Mouse (Mus musculus) inflammation-experienced regulatory T-cells, adult 6 months (primary cell): ENCODE data around the gene Arid1a. TPM values are rescaled to one million over a fixed set of nuclear protein-coding genes. Genes with fewer than 3 reads are reported as not detected.
"Not testable (repeated sequence)": the region's sequence is repeated elsewhere in the genome, so short reads cannot be mapped to it uniquely, and the experiment has no call there.

Source experiments
- ATAC-seq: one replicate; pipeline ENCODE4 v1.8.0; 2017
- polyA plus RNA-seq, 3 experiments: library from polyadenylated mRNA; unstranded; fragments of 100-300 nt; shearing (Covaris generic); gene quantifications; one replicate each; pipeline ENCODE4 v1.2.1; 2017

Gene Arid1a
- polyA plus RNA-seq, 3 experiments from 2014 or later = 56.9 to 94.8 (median 76.7) TPM

- no peak for ATAC-seq
Observed at GRCm38 (mm10) chr4:133674331-133674695, 82.3 kb downstream of the Arid1a start.

DNA sequence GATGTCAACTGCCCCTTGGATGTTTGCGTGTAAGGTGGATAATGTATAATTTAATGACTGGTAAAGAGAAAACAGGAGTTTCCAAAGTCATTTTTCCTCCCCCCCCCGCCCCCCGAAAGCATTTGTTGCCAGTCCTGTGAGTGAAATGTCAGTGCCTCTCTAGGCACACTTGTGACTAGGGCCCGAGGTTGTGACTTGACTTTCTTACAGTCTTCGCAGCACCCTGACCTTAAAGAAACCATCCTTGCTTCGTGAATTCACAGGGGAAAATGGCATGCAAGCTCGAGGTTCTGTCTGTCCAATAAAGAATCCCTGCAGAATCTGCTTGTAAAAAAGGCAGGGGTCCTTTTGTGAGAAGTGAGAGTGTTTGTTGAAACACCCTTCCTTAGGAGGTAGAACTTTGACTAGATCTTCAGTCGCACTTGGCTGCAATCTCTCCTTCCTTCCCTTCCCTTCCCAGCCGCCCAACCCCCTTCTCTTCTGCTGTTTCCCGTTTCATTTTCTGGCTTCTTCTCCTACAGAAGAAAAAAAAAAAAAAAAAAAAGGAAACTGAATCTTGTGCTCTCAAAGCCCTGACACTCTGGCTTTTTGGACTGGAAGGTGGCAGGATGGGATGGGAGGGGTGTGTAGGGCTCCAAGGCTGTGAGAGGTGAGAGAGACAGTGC, 82.8 kb downstream of the Arid1a start:
- no peak for ATAC-seq

DNA sequence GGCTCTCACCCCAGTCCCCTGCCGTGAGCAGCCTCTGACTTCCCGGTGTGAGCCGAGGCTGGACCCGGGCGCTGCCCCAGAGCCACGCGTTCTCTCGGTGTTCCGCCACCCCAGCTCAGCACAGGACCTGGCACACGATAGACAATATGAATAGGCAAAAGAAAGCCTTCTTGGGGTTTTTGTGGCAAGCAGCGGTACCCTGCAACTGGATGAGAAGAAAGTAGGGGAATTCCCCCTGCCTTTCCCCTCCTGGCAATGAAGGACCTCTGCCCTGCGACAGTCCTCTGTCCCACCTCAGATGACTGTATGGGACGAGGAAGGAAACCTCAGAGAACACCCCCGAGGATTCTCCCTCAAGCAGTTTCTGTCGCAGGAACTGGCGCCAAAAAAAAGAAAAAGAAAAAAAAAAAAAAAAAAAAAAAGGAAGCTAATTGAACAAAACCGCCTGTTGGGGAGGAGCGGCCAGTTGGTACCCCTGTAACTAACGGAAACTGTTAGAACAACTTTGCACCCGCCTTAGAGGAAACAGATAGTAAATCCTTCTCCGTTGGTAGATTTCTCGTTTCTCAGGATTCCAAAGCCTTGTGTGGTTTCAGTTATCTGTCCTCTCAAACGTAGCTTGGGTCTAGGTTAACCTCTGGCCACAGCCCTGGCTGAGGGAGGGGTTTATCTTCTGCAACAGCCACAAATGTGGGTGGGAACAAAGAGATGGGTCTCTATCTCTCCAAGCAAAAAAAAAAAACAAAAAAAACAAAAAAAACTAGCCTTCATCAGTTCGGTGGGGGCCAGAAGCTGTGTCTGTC, 83.5 kb downstream of the Arid1a start:
- ATAC-seq = peak; percentile 40

- peak; percentile 69 for ATAC-seq
Observed at GRCm38 (mm10) chr4:133671881-133672844, 84.4 kb downstream of the Arid1a start, which contains the start of gene Pigv. Gene Pigv (minus strand): TSS chr4:133672647.

DNA sequence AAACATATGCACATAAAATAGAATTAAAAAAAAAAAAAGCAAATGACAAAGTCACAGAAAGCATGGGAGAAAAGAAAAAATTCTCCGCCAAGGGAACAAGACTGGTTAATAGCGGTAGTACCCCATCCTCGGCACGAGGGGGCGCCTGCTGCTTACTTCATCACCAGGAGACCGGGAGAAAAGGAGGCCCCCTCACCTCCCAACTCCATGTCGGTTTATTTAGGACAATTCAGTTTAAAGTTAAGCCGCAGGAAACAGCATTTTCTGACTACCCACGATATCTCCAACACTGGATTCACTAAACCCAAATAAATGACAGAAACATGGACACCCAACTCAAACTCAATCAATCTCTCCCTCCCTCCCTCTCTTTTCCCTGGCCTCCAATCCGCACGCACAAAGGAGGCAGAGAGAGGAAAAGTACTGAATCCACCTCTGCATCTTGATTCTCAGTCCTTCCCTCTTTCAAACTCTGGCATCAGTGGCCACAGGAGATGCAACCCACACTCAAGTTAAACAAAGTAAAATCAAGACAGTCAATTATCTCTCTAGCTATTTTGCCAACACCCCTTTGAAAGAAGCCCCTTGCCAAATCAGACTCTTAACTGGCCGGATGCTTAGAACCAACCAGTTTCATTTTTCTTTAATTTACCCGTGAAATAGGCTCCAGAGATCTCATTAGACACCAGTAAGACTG, 85.2 kb downstream of the Arid1a start:
- ATAC-seq = no peak

GRCm38 (mm10) chr4:133669652-133670210, 86.8 kb downstream of the Arid1a start:
- no peak for ATAC-seq

DNA sequence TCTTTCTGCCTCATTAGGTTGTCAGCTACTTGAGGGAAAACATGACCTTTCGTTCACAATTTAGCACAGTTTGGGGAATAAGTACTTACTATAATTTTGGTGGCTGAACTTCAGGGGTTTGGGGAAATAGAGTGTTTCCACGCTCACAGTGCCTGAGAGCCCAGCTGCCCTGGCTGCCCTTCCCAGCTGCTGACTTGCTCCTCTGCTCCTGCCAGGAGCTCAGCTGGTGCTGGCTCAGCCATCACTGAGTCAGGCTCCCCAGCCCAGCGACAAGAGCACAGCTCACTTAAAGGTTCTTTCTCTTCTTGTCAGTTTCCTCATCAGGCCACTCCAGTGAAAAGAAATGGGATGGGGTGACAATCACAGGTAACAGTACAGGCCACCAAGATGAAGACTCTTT, 88.0 kb downstream of the Arid1a start:
- ATAC-seq = no peak

DNA sequence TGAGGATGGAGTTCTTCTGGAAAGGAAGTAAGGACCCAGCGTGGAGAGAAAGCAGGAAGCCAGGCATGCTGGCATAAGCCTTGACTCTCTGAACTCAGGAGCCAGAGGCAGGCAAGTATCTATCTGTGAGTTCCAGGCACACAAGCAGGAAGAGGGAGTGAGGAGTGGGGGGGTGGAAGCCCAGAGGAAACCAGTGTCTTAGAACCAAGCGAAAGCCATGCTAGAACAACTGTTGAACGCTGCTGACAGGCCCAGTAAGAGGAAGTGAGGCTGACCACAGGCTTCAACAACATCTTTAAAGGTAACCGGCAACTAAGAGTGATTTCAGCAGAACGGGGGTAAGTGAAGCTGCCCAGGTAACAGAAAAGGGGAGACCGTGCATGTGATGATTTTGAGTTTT, 90.4 kb downstream of the Arid1a start:
- peak; percentile 88 for ATAC-seq

- no peak for ATAC-seq
Observed at GRCm38 (mm10) chr4:133665118-133665517, 91.5 kb downstream of the Arid1a start.

DNA sequence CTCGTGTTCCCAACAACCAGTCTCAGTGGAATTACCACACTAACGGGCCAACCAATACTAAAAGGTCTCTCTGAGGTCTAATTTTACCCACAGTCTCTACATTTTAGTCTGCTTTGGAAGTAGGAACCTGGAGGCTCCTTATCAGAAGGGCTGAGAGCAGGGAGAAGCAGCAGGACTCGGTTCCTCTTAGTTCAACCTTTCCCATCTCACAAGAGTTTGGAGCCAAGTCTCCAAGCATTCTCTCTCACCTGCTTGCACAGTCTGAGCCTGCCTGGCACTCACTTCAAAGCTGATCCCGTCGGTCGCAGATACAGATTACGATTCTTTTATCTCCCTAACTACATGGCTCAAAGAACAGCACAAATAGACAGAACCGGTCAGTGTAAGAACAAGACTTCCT, 93.6 kb downstream of the Arid1a start:
- no peak for ATAC-seq

DNA sequence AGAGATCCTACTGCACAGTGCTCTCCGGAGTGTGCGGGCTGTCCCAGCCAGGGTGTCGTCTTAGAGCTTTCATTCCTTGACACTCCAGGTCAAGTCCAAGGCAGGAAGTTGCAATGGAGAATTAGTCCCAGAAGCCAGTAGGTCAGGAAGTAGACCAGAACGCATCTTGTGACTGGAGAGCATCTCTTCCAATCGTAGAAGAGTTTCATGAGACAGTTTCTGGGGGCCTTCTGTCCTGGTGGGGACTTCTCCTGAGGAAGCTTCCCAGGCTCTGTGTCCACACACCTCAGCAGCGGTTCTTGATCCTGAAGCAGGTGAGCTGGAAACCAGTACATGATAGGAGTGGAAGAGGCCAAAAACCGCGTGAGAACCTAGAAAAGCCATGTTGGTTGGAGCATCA, 94.1 kb downstream of the Arid1a start:
- no peak for ATAC-seq

DNA sequence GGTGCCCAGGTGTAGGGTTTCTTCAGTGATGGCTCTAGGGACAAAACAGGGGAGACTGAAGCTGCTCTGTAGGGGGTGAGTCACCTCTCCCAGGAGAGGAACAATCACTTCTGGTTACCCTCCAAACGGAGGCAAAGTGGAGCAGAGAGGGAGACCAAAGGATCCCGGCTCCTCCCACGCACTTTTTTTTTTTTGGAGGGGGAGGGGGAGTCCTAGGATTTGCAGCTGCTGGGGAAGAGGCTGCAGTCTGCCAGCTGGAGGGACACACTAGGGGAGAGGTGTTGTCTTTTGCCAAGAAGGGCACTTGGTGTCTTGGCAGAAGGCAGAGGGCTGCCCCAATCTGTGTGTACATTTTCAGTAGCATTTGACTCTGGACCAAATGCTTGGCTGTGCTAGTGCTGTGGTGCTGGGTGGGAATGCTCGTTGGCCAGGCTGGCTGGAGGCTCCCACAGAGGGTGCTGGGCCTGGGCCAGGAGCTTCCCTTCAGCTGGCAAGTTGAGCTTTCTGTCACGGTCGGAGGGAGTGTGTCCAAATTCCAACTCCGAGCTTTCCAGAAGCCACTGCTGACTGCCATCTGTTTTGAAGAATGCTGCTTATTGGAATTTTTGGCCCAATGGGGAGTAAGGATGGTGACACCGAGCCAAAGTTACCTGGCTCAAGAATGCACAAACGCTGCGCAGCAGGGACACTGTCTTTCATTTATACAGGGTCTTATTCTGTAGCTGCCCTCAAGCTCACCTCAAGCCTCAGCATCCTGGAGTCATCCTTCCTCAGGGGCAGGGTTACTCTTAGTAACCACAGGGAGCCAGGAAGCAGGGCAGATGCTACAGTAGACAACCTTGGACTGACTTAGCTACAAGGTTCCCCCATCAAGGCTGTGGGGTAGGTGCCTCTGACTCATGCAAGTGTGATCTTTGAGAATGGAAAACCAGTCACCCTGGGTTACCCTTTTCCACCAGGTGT, 96.1 kb downstream of the Arid1a start:
- ATAC-seq = no peak

DNA sequence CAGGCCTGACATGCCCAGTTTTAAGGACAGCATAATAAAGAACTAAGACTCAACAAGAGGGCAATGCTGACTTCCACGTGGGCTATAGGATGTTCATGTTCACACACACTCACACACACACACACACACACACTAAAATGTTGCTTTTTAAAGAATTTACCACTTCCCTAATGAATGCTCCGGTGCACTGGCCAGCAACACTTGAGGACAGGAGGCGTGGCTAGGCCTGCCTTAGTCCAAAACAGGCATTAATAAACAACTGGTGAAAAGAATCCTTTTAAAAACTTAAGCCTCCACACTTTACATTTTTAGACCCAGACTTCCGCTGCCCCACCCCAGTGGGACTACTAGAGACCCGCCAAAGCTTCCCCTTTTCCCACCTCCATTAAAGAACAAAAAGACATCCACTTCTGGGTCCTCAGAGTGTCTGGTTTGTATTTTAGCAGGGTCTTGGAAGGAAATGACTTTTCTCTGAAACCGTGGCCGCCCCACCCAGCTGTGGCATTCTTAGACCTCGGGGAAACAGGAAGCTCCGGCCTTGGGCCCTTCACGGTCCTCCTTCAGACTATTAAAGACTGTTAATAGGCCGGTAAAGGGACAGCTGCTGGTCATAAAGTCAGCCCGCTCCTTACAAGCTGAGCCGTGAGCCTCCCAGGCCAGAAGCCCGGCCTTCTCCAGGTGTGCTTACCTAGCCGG, 96.9 kb downstream of the Arid1a start:
- ATAC-seq = no peak

DNA sequence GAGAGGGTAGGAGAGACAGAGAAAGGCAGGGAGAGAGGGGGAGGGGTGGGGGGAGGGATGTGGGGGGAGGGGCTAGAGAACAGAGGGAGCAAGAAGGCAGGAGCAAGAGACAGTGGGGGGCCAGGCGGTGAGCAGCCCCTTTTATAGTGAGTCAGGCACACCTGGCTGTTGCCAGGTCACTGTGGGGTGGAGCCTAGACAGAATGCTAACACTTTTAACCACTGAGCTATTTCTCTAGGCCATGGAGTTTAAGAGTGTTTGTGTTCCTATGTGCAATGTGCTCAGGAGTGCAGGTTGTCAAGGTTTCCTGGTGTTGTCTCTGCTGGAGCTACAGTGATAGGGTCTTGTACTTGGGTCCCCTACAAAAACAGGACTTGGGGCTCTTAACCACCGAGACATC, 97.8 kb downstream of the Arid1a start:
- ATAC-seq = no peak

DNA sequence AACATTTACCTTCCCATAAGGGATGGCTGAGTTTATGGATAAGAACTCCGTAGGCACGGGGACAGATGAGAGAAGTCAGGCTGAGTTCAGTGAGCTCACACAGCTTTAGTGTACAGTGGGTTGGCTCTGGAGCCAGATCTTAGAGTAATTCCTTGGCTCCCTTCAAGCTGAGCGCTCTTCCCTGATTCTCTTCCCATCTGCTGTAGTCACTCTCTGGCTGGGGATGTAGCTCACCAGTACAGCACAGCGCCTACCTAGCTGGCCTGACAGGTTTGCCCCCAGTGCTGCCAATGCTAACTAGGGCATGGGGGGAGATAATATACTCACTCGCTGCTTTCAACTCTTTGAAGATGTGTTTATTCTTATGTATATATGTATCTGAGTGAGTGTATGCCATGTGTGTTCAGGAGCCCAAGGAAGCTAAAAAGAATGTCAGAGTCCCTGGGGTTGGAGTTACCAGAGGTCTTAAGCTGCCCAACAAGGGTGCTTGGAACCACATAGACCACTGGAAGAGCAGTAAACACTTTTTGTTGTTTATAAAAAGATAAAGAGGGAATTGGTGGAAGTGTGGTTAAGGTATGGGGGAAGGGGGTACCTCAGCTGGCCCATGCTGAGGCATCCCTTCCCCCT, 98.6 kb downstream of the Arid1a start:
- no peak for ATAC-seq

- ATAC-seq = no peak
Observed at GRCm38 (mm10) chr4:133656997-133657396, 99.6 kb downstream of the Arid1a start.

DNA sequence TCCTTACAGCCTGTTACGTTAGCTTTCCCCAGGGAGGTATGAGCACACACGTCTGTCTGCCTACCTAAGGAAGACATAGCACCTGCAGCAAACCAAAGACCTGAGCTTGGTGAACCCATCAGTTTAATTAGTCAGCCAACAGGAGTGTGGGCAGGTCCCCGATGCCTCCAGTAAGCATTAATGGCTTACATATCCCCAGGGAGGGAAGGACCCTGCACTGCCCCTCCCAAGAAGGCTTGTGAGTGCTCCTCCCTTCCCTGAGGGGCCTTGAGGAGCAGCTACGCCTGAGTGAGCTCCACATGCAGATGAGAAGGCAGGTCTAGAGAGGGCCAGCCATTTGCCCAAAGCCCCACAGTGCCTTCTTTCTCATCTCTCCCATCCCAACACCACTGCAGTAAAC, 100.3 kb downstream of the Arid1a start:
- ATAC-seq = no peak

- not testable (repeated sequence) for ATAC-seq
Observed at GRCm38 (mm10) chr4:133654070-133654469, 102.5 kb downstream of the Arid1a start.

DNA sequence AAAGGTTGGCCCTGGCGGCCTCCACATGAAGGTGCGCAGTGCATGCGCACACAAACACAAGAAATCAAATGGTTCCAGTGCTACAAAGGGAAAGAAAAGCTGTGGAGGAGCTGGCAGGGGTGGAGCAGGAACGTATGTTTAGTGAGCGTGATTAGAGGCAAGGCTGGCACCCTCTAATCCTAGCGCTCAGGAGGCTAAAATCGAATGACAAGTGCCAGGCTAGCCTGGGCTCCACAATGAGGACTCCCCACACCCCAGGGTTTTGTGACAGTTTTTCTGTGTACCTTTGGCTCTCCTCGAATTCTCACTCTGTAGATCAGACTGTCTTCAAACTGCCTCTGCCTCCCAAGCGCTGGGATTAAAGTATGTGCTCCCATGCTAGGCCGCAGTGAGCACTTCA, 103.8 kb downstream of the Arid1a start:
- ATAC-seq = no peak

DNA sequence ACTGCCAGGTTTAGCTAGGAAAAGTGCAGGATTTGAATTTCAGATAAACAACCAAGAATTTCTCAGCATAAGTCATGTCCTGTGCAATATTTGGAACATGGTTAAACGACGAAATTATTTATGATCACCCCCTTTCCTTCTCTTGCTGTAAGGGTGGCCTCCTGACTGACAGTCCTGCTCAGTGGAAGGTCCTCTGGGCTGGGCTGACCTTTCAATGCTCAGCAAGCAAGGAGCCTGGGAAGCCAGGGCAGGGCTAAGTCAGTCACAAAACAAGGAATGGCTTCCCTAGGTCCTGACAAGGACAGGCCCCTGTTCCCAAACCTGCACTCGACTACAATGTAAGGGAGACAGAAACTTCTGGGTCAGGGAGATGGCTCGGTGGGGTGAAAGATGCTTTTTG, 104.6 kb downstream of the Arid1a start:
- ATAC-seq = no peak
